Mouse (Mus musculus) cerebellum, adult 9-10 months (tissue): Measurements from ENCODE around the gene Tcf23.

Source experiments
- DNase-seq: peaks from one replicate; pipeline ENCODE4 v3.0.0; 2022

The Tcf23 gene

GRCm38 (mm10) chr5:30968416-30968815, at the start of gene Tcf23:
TSS of gene Tcf23 (plus strand) at chr5:30968662.
- DNase-seq = no peak

DNA sequence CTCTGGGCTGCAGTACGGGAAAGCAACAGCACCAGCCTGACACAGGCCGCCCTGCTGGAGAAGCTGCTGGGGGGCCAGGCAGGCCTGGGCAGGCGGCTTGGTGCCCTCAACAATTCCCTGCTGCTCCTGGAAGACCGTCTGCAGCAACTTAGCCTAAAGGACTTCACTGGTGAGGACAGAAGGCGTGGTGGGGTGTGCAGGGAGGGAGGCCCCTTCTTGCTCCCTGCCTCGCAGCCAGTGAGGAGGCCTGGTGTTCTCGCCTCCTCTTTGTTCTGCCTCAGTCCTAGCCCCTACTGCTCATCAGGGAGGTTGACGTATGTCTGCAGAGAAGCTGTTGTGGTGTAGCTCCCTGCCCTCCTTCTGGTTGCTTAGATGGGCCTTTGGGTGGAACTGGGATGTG, 49.8 kb upstream of the Tcf23 start:
- peak; percentile 31 for DNase-seq

DNA sequence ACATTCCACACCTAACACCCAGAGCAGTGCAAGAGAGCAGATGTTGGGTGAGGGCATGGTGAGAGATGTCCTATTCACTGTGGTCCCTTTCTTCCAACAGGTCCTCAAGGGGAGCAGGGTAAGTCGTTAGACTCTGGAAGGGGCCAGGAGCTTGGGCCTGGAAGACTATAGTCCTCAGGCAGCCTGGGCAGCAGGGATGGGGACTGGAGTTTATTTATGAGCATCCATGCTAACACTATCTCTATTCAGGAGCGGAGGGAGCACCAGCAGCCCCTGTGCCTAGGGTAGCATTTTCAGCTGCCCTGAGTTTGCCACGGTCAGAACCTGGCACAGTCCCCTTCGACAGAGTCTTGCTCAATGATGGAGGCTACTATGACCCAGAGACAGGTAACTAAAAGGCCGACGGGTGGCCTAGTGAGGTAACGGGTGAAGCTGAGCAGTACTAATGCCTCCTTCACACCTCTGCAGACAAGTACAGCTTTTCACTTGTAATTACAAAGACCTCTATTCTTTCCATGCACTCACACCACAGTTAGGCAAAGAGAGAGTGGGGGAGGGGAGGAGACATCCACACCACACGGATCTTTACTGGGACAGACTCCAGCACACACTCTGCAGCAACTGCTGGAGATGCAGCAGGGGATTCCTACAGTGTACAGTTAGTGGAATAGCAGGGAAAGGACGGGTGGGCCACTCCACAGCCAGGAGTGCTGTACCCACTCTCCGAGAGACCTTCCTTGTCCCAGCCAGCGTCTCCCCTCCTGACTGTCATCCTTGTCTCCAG, 48.4 kb upstream of the Tcf23 start:
- no peak for DNase-seq

- DNase-seq = no peak
Observed at GRCm38 (mm10) chr5:30920621-30921020, 47.8 kb upstream of the Tcf23 start.

DNA sequence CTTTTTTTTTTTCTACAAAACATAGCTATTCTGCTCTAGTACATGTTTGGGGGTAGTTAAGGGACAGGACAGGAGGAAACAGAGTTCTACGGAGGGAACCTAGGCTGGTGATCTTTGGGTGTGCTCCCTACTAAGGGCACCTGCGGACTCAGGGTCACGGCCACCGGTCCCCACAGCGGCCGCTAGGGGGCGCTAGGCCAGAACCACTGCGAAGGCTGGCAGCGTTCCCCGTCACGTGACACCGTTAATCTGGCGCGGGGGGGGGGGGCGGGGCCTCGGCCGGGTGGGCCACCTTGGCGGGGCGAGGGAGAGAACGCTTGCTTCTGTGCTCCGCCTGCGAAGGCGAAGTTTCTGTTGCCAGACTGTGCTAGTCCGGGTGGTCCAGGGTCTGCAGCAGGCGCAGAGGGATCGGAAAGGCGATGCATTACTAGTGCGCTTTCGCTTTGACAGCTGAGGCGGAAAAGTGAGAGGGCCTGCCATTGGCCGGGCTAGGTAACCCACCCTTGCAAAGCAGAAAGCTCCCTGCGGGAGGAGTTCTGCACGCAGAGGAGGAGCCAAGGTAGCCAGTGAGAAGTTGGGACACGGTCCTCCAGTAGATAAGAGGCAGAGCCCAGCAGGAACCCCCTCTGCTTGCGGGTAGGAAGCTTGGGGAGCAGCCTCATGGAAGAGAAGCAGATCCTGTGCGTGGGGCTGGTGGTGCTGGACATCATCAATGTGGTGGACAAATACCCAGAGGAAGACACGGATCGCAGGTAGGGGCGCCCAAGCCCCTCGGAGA, 47.0 kb upstream of the Tcf23 start, which contains the start of gene Khk:
TSS of gene Khk (plus strand) at position 176 of the 778 bp plus-strand sequence.
- DNase-seq = peak; percentile 94

- DNase-seq = no peak
Observed at GRCm38 (mm10) chr5:30922581-30923041, 45.9 kb upstream of the Tcf23 start.

- no peak for DNase-seq
Observed at GRCm38 (mm10) chr5:30923119-30923518, 45.3 kb upstream of the Tcf23 start.

DNA sequence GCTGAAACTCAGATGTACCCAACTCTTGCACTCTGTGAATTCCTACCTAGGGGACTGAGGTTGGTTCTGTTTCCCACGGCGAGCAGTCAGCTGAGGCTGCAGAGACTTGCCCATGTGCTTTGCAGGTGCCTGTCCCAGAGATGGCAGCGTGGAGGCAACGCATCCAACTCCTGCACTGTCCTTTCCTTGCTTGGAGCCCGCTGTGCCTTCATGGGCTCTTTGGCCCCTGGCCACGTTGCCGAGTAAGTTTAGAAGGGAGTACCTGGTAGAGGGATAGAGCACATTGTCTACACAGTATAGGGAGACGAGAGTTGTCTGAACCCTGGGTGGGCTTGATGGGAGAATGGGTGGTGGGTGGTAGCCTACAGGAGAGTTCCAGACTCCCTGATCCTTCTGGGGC, 43.8 kb upstream of the Tcf23 start:
- peak; percentile 16 for DNase-seq

- peak; percentile 17 for DNase-seq
Observed at GRCm38 (mm10) chr5:30925217-30925616, 43.2 kb upstream of the Tcf23 start.

DNA sequence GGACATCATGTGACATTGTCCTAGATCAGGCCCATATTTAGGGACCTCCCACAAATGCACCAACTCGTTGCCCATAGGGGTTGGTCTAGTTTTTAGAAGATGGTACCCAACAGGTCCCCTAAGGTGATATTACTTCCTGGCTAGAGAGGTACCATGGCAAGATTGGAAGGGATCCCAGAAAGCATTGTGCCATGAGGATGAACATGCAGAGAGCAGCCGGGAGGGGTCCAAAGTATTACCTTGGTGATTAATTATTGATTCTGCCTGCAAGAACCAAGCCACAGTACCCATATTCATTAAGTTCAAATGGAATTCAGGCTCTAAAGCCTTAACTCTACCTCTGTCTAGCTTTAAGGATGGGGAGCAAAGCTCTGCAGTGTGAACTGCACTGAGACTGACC, 42.4 kb upstream of the Tcf23 start:
- peak; percentile 22 for DNase-seq

DNA sequence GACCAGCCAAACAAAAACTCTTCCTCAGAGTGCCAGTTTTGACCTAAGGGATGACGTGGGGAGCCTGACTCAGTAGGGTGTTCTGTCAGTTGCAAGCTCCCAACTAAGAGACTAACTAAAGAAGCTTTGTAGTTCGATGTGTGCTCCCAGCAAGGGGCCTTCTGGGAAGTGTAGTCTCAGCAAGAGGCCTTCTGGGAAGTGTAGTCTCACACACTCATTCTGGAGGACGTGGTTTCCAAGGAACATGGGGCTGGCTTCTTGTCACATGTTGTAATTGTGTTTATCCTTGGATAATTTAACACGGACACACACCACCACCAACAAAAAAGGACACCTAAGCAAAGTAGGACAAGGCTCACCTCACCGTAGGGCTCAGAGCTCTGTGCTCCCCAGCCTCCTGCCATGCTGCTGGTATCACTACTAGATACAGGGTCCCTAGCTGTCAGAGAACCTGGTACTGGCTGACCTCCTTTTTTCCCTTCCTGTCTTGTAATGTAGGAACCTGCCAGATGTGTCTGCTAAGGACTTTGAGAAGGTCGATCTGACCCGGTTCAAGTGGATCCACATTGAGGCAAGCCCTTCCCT, 40.4 kb upstream of the Tcf23 start:
- DNase-seq = peak; percentile 61

DNA sequence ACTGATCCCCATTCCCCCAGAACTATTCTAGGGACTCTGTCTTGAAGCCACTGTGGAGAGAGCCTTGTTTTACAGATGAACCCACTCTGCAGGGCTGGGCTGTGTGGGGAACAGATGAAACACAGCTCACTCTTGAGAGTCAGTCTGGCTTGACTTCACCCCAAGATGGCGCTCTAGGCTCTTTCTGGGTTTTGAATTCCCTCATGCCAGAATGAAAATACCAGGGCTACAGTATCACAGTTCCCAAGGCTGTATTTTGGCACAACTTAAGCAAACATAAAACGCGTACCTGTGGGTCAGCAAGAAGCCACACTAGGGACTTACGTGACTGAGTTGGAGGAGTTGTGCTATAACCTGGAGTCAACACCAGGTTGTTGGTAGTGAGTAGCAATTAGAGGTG, 38.3 kb upstream of the Tcf23 start:
- DNase-seq = peak; percentile 88

DNA sequence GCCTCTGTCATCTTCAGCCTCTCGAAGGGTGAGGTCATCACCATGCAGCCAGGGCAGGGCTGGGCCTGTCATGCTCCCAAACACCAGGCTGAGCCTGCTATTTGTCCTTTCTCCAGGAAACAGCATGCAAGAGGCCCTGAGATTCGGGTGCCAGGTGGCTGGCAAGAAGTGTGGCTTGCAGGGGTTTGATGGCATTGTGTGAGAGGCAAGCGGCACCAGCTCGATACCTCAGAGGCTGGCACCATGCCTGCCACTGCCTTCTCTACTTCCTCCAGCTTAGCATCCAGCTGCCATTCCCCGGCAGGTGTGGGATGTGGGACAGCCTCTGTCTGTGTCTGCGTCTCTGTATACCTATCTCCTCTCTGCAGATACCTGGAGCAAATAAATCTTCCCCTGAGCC, 37.6 kb upstream of the Tcf23 start:
- peak; percentile 41 for DNase-seq

GRCm38 (mm10) chr5:30931378-30931777, 37.1 kb upstream of the Tcf23 start:
- no peak for DNase-seq

DNA sequence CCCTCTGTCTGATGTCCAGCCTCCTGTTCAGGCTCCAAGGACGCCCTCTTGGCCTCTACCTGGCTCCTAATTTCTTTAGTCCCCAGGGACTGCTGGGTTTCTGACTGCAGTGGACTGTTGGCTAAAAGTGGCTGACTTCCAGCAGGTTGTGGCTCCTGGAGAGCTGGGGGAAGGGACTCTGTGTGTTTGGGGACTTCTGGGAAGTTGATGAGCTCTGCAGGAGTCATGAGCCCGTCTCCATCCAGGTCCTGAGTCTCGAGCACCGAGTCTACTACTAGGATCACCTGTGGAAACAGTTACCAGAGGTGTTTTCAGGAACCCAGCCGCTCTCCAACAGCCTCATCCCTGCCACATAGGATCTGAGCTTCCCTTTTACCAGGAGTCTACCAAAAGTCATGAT, 34.8 kb upstream of the Tcf23 start:
- DNase-seq = no peak

DNA sequence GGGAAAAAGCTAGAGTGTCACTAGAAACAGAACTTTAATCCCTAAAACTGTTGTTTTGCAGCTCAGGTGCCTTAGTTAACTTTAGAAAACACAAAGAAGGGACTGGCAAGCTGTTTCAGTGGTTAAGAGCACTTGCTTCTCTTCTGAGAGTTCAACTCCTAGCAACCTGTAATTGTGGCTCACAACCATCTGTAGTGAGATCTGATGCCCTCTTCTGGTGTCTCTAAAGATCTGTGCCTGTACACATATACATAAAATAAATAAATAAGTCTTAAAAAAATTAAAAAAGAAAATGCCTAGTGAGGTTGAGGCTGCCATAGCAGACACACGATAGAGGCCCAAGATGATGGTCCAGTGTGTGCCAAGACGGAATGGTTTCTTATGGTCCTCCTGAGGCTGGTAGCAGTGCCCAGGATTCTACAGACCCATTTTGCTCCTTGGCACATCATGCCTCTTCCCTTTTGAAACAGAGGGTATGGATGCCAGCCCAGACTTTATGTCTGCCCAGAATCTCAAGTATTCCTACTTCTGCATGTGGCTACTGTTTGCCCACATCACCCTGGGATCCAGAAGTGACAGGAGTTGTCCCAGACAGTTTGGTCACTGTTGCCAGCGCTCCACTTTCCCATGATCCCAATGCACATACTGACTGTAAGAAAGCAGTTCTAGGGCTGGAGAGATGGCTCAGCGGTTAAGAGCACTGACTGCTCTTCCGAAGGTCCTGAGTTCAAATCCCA, 33.6 kb upstream of the Tcf23 start:
- DNase-seq = no peak

DNA sequence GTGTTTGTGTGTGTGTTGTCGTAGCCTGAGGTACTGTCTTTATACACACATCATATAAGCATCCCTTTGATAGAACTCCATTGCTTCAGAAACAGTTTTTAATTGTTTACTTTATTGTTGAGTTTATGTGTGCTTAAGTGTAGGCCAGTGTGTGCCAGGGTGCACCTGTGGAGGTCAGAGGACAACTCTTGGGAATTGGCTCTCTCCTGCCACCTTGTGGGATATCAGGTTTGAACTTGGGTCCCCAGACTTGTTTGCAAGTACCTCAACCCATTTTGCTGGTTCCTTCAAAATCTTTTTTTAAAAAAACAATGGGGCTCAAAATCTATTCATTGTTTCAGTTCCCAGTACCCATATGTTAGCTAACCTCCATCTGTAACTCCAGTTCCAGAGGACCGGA, 25.5 kb upstream of the Tcf23 start:
- no peak for DNase-seq

- DNase-seq = peak; percentile 12
Observed at GRCm38 (mm10) chr5:30944344-30944743, 24.1 kb upstream of the Tcf23 start.

DNA sequence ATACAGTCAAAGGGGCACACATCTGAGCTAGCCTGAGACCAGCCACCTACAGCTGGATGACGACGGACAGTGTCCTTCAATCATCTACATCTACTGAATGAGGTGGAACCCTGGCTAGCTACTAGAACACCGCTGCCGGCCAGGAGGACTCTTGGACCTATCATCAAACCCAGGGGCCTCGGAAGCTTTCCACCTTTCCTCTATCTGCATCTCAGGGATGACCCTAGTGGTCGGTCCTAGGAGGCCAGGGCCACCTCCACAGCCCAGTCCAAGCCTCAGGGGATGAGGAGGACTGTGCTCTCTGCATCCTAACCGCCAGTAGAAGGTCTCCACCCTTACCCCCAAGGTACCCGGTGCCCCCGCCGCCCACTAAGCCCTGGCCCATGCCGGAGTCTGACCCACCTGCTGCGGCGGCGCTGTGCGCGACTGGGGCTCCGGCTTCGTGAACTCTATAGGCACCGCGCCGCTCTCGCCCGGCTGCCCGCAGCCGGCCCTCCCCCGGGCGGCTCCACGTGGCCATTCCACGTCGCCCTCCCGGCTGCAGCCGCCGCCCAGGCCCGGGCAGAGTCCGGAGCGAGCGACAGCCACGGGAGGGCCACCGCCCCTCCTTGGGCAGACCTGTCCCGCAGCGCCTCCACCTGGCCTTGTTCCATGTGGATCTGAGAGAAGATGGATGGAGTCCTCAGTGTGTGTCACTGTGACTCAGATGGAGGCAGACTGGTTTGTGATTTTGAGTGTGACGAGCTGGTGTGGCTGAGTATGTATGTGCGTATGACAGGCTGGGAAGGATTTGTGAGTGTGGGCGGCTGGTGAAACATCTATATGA, 23.3 kb upstream of the Tcf23 start, which contains the start of gene Cgref1:
TSS of gene Cgref1 (minus strand) at position 636 of the 826 bp plus-strand sequence.
- peak; percentile 80 for DNase-seq

GRCm38 (mm10) chr5:30948620-30949019, 19.8 kb upstream of the Tcf23 start:
- DNase-seq = no peak

DNA sequence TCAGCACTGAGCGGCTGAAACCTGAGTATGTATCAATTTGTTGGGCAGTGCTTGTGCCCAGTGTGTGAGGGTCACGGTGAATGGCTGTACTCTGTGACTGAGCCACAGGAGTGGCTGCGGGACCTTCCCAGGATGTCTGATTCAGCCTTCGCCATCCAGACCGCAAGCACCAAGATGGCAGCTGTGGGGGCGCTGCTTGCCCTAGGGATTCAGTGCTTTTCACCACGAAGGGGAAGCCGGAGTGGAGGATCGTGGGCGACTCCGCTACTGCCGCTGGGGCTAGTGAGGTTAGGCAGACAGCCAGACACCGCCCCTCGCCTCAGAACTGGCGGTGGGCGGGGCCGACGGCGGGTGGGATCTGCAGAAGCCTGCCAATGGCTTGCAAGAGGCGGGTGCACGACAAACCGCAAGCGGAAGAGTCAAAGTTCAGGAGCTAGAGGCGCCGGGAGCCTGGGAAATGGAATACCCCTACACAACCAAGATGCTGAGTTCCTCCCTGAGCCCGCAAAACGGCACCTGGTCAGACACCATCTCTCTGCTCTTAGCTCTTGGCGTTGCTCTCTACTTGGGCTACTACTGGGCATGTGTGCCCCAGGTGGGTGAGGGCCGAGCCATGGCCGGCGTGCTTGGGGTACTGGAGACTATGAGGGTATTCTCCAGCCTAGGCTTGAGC, 18.7 kb upstream of the Tcf23 start:
- peak; percentile 84 for DNase-seq
